Mouse (Mus musculus) bone marrow macrophage, adult 2 months (primary cell): ENCODE measurements around the gene Gsn.

ENCODE experiments used
- CTCF ChIP-seq: IDR thresholded peaks from 2 replicates; pipeline ENCODE4 v1.5.1; 2012; ENCODE audit warnings: low read depth, mild to moderate bottlenecking, low read length, moderate library complexity
- POLR2A ChIP-seq: IDR thresholded peaks from 2 replicates; pipeline ENCODE4 v1.6.1; 2012; ENCODE audit warnings: mild to moderate bottlenecking, low read depth, low read length, borderline replicate concordance

DNA sequence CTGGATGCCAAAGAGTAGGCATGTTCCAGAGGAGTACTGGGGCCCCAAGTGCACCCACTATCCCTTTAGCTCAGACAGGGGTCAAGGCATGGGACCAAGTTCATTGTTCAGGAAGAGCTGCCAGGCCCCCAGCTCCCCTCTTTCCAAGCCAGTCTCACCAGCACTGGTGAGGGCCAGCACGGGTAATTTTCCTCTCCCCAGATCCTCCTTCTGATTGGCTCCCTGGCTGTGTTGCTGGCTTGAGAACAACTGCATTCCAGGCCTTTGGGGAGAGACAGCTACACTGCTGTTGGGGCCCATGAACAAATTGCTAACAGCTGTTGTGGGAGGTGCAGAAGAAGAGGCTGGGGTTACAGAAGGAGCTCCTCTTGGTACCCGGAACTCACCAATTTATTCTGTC is 17.4 kb downstream of the Gsn start:
- no peak for TF ChIP-seq POLR2A
- no peak for TF ChIP-seq CTCF
